Mouse (Mus musculus) C2C12 (cell line): ENCODE results near the gene Ssx2ip.

Experiments used
- CEBPB ChIP-seq: IDR thresholded peaks from one replicate; pipeline ENCODE4 v1.6.1; 2011; ENCODE audit warnings: low read depth, mild to moderate bottlenecking, control low read depth, moderate library complexity
- CTCF ChIP-seq: IDR thresholded peaks from one replicate; pipeline ENCODE4 v1.5.1; 2011; ENCODE audit not compliant: control insufficient read depth, insufficient read depth, insufficient read length
- MAX ChIP-seq: IDR thresholded peaks from one replicate; pipeline ENCODE4 v1.6.1; 2011; ENCODE audit warnings: mild to moderate bottlenecking, control low read depth
- MYOD1 ChIP-seq: IDR thresholded peaks from one replicate; pipeline ENCODE4 v1.6.1; 2011; ENCODE audit warnings: low read depth; ENCODE audit not compliant: control insufficient read depth, insufficient read length
- MYOG ChIP-seq: IDR thresholded peaks from one replicate; pipeline ENCODE4 v1.6.1; 2011; ENCODE audit not compliant: control insufficient read depth, insufficient read length; ENCODE audit errors: extremely low read depth
- USF1 ChIP-seq: IDR thresholded peaks from one replicate; pipeline ENCODE4 v1.6.1; 2011; ENCODE audit warnings: low read depth, mild to moderate bottlenecking, control low read depth, moderate library complexity

- TF ChIP-seq USF1, result no peak
- TF ChIP-seq CTCF, result no peak
- TF ChIP-seq MYOG, result no peak
- TF ChIP-seq MAX, result no peak
- TF ChIP-seq MYOD1, result no peak
- peak; percentile 55 for TF ChIP-seq CEBPB
These were observed 46.0 kb downstream of the Ssx2ip start for GRCm38 (mm10) chr3:146450371-146450841.
